Mouse (Mus musculus): ENCODE measurements around the gene Nsun6.

GRCm38 (mm10) chr2:15060856-15061255 is 6.0 kb upstream of the Nsun6 start:
- no peak for TF ChIP-seq POLR2A (IDR thresholded peaks at IDR 0.05; ENCODE audit: control insufficient read depth, low read depth, low read length)
- TF ChIP-seq CTCF (IDR thresholded peaks at IDR 0.05; ENCODE audit: control insufficient read depth, insufficient read depth, insufficient replicate concordance, low read depth, low read length): no peak

Measured in testis, adult 2 months (tissue).